Mouse (Mus musculus) ES-Bruce4 (cell line): Measurements from ENCODE around the gene Dbr1. TPM values are rescaled to one million over a fixed set of nuclear protein-coding genes. Genes with fewer than 3 reads are reported as not detected.

Experiments
- H3K27ac ChIP-seq: 2 replicates; pipeline ENCODE4 v1.5.1; 2012; ENCODE audit warnings: low read length, inconsistent platforms; ENCODE audit not compliant: insufficient read depth
- H3K27me3 ChIP-seq: 2 replicates; pipeline ENCODE4 v1.6.1; 2012; ENCODE audit warnings: mild to moderate bottlenecking, low read length, inconsistent platforms; ENCODE audit not compliant: control insufficient read depth, poor library complexity, insufficient read depth, severe bottlenecking
- H3K36me3 ChIP-seq: 2 replicates; pipeline ENCODE4 v1.6.1; 2012; ENCODE audit warnings: inconsistent platforms, mild to moderate bottlenecking, low read length, moderate library complexity; ENCODE audit not compliant: control insufficient read depth, poor library complexity, insufficient read depth, severe bottlenecking
- H3K4me1 ChIP-seq: one replicate; pipeline ENCODE4 v1.8.1; 2011; ENCODE audit warnings: low read length; ENCODE audit not compliant: control insufficient read depth, insufficient read depth
- H3K4me3 ChIP-seq: 2 replicates; pipeline ENCODE4 v1.5.1; 2011; ENCODE audit warnings: low read depth, mild to moderate bottlenecking, low read length
- H3K9ac ChIP-seq: 2 replicates; pipeline ENCODE4 v1.6.1; 2012; ENCODE audit warnings: low read depth, mild to moderate bottlenecking, inconsistent platforms; ENCODE audit not compliant: poor library complexity, severe bottlenecking
- H3K9me3 ChIP-seq: replicated peaks from 2 replicates; pipeline ENCODE4 v1.6.1; 2012; ENCODE audit warnings: mild to moderate bottlenecking, low read length, inconsistent platforms; ENCODE audit not compliant: control insufficient read depth, poor library complexity, insufficient read depth, severe bottlenecking
- CTCF ChIP-seq: IDR thresholded peaks from one replicate; pipeline ENCODE4 v1.8.1; 2011; ENCODE audit warnings: low read depth, low read length
- EP300 ChIP-seq: IDR thresholded peaks from 2 replicates; pipeline ENCODE4 v1.6.1; 2011; ENCODE audit warnings: low read depth, low read length; ENCODE audit not compliant: insufficient read depth
- POLR2A ChIP-seq: IDR thresholded peaks from one replicate; pipeline ENCODE4 v1.8.1; 2011; ENCODE audit warnings: low read length; ENCODE audit not compliant: insufficient read depth
- polyA plus RNA-seq: library from polyadenylated mRNA; stranded (reverse); fragments of >200 nt; gene quantifications from 2 replicates; pipeline ENCODE4 v1.2.4, GENCODE M21; 2011; ENCODE audit warnings: low read depth; ENCODE audit not compliant: missing spikeins, insufficient read depth, insufficient read length

Gene Dbr1
- polyA plus RNA-seq, 1 experiment, result 32.9 TPM

DNA sequence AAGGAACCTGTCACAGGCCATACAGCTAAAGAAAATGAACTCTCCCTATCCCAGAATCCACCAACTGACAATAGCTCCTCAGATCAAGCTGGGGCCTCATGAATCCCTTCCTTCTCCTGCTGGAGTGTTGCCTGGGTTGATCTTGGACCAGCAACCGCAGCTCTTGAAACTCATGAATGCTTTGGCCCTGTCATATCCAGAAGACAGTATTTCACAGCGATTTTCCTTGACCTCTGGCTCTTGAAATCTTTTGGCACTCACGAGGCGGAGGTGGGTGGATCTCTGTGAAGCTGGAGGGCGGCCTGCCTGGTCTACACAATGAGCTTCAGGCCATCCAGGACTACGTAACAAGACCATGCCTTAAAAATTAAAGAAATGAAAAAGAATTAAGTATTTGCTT, 48.5 kb downstream of the Dbr1 start:
- H3K36me3 ChIP-seq, result no peaks in the 10 kb centered on the region
- no peak overlapping the region for H3K4me3 ChIP-seq
- H3K4me1 ChIP-seq, result no peaks in the 10 kb centered on the region
- no peak overlapping the region for H3K9ac ChIP-seq
- TF ChIP-seq CTCF (no peak), EP300 (no peak), POLR2A (no peak)
- H3K27ac ChIP-seq, result no peak overlapping the region
- H3K27me3 ChIP-seq, result no peaks in the 10 kb centered on the region
- no peaks in the 10 kb centered on the region for H3K9me3 ChIP-seq

- no peaks in the 10 kb centered on the region for H3K4me1 ChIP-seq
- H3K27me3 ChIP-seq, result no peaks in the 10 kb centered on the region
- TF ChIP-seq POLR2A (no peak), CTCF (no peak), EP300 (no peak)
- no peaks in the 10 kb centered on the region for H3K9me3 ChIP-seq
- no peak overlapping the region for H3K4me3 ChIP-seq
- no peak overlapping the region for H3K27ac ChIP-seq
- no peak overlapping the region for H3K9ac ChIP-seq
- no peaks in the 10 kb centered on the region for H3K36me3 ChIP-seq
Observed at GRCm38 (mm10) chr9:99628581-99628980, 53.0 kb downstream of the Dbr1 start.

GRCm38 (mm10) chr9:99629281-99630011, 53.8 kb downstream of the Dbr1 start, which contains the start of gene Dzip1l:
Dzip1l (plus strand) TSS chr9:99629496.
- no peaks in the 10 kb centered on the region for H3K27me3 ChIP-seq
- no peaks in the 10 kb centered on the region for H3K36me3 ChIP-seq
- no peaks in the 10 kb centered on the region for H3K4me1 ChIP-seq
- H3K9ac ChIP-seq, result peak within 1 kb of the TSS; percentile 84
- H3K9me3 ChIP-seq, result no peaks in the 10 kb centered on the region
- TF ChIP-seq POLR2A, result no peak
- no peak for TF ChIP-seq CTCF
- TF ChIP-seq EP300, result no peak
- H3K27ac ChIP-seq, result no peak within 1 kb of the TSS
- peak within 1 kb of the TSS; percentile 90 for H3K4me3 ChIP-seq

GRCm38 (mm10) chr9:99630071-99630470, 54.5 kb downstream of the Dbr1 start:
- H3K4me1 ChIP-seq, result no peaks in the 10 kb centered on the region
- TF ChIP-seq CTCF (no peak), EP300 (no peak), POLR2A (no peak)
- no peak overlapping the region for H3K27ac ChIP-seq
- H3K36me3 ChIP-seq, result no peaks in the 10 kb centered on the region
- peak overlapping the region; percentile 84 for H3K9ac ChIP-seq
- H3K9me3 ChIP-seq, result no peaks in the 10 kb centered on the region
- no peaks in the 10 kb centered on the region for H3K27me3 ChIP-seq
- H3K4me3 ChIP-seq, result peak overlapping the region; percentile 90

DNA sequence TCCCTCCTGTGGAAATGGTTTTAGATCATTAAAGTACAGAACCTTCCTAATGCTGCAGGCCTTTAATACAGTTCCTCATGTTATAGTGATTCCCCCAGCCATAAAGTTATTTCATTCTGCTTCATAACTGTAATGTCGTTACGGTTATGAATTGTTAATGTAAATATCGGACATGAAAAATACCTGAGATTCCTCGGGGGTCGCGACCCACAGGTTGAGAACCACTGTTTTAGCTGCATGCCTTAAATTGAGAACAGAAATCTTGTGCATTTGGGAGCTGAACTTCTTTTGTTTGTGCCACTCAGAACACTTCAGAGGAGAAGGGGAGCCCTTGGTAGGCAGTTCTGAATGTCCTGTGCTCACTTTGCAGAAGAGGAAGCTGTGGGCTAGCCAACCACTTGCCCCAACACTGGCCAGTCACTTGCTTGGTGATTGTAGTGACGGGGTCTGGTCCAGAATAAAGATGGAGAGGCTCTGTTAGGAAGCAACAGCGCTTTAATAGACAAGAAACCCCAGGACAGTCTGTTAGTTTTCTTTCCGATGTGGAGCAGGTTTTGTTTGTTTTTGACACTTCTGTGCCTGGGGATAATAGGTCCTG, 55.0 kb downstream of the Dbr1 start:
- Histone ChIP-seq H3K27ac (no peak overlapping the region), H3K9me3 (no peaks in the 10 kb centered on the region), H3K27me3 (no peaks in the 10 kb centered on the region), H3K36me3 (no peaks in the 10 kb centered on the region), H3K4me1 (no peaks in the 10 kb centered on the region), H3K4me3 (peak overlapping the region; percentile 90), H3K9ac (peak overlapping the region; percentile 84)
- TF ChIP-seq CTCF (no peak), EP300 (no peak), POLR2A (no peak)

GRCm38 (mm10) chr9:99631781-99632180, 56.2 kb downstream of the Dbr1 start:
- TF ChIP-seq EP300 (no peak), POLR2A (no peak), CTCF (no peak)
- no peaks in the 10 kb centered on the region for H3K36me3 ChIP-seq
- H3K27ac ChIP-seq, result no peak overlapping the region
- H3K9ac ChIP-seq, result no peak overlapping the region
- no peaks in the 10 kb centered on the region for H3K9me3 ChIP-seq
- no peak overlapping the region for H3K4me3 ChIP-seq
- H3K4me1 ChIP-seq, result no peaks in the 10 kb centered on the region
- no peaks in the 10 kb centered on the region for H3K27me3 ChIP-seq
